ENCODE assay signal across 8 mouse cellular contexts in the genomic region with DNA sequence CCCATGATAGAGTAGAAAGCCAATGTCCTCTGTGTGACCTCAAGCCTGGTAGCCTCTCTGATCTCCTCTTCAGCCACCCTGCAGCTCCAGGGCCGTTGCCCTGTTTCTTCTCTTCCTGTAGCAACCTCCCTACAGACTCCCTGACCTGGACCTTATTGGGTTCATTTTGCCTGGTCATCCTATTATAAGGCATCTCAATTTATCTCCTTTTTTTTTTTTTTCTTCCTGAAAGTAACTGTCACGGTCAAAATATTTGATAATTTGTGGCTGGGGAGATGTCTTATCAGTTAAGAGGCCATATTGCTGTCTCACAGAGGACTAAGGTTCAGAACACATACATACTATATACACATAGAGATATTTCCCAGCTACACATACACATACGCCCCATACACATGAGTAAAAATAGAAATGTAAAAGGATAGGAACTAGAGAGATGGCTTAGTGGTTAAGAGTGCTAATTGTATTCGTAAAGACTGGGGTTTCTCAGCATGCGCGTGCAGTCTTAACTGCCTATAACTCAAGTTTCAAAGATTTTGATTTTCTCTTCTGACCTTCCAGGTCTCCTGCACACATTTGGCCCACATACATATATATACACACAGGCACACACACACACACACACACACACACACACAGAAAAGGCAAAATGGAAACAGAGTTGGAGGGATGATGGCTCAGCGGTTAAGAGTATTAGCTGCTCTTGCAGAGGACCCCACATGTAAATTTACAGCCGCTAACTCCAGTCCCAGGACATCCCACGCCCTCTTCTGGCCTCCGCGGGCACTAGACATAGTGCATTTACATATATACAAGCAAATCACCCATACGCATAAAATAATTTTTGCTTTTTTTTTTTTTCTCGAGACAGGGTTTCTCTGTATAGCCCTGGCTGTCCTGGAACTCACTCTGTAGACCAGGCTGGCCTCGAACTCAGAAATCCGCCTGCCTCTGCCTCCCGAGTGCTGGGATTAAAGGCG. TPM values are rescaled to one million over a fixed set of nuclear protein-coding genes. Genes with fewer than 3 reads are reported as not detected.
A peak's percentile ranks its signal among the peaks of the same experiment; 100 is the strongest.
DNase-seq lines count a peak whose midpoint lies in the region; ATAC-seq and TF ChIP-seq lines count a peak whose summit lies in the region.

No protein-coding gene starts in this region.

- H3K9ac ChIP-seq in embryonic facial prominence, embryonic 13.5 days: peak overlapping the region; percentile 32; the same call in 1 of the 2 replicates
- H3K9ac ChIP-seq in hindbrain, embryonic 15.5 days: no peak overlapping the region
- peak overlapping the region; percentile 22 for H3K9ac ChIP-seq in liver, embryonic 16.5 days (ENCODE audit: low read depth, low read length)

- peak overlapping the region; percentile 55 for H3K27ac ChIP-seq in embryonic facial prominence, embryonic 13.5 days
- peak overlapping the region; percentile 89 for H3K27ac ChIP-seq in hindbrain, embryonic 15.5 days (replicated peaks)
- peak overlapping the region; percentile 74 for H3K27ac ChIP-seq in liver, embryonic 16.5 days (ENCODE audit: low read length)
- no peak overlapping the region for H3K27ac ChIP-seq in small intestine, adult 2 months (ENCODE audit: insufficient read depth, low read depth, low read length)

- WGBS in embryonic facial prominence, embryonic 13.5 days: 22% methylated on average over 17 of the region's 17 CpGs
- 26% methylated on average over 17 of the region's 17 CpGs for WGBS in hindbrain, embryonic 15.5 days
- 10% methylated on average over 17 of the region's 17 CpGs for WGBS in liver, embryonic 16.5 days (ENCODE audit: insufficient replicate concordance)
- 25% methylated on average over 17 of the region's 17 CpGs for WGBS in small intestine, adult 2 months

- TF ChIP-seq CTCF in E14TG2a.4 (conservative IDR thresholded peaks at IDR 0.05; ENCODE audit: low read length): 0 out of 2 replicates have a peak, but pooled peaks have one; percentile 8
- peak; percentile 34; the same call in 1 of the 2 replicates for TF ChIP-seq CTCF in small intestine, adult 2 months (IDR thresholded peaks at IDR 0.05; ENCODE audit: extremely low read depth, insufficient read length, insufficient replicate concordance, low read depth, low read length)

- DNase-seq in 416B (ENCODE audit: low read depth): peak; percentile 91
- DNase-seq in right cerebral cortex, postnatal 36 days (ENCODE audit: low spot score in 2 of 2): no peak
- DNase-seq in testis, postnatal 10 days (ENCODE audit: low spot score): no peak

- no peak for ATAC-seq in embryonic facial prominence, embryonic 13.5 days (ENCODE audit: insufficient number of reproducible peaks, insufficient read depth, low FRiP score, low TSS enrichment, low read depth)
- ATAC-seq in hindbrain, embryonic 15.5 days (ENCODE audit: low FRiP score, low read depth): peak; percentile 17
- peak; percentile 0; the same call in 1 of the 2 replicates for ATAC-seq in liver, embryonic 16.5 days (ENCODE audit: low read depth)

- H3K36me3 ChIP-seq in E14TG2a.4 (ENCODE audit: insufficient read depth, low read length): peaks cover 25% of the 10 kb centered on the region
- peaks cover 20% of the 10 kb centered on the region for H3K36me3 ChIP-seq in embryonic facial prominence, embryonic 13.5 days
- H3K36me3 ChIP-seq in hindbrain, embryonic 15.5 days: peaks cover 6% of the 10 kb centered on the region; the same call in 1 of the 2 replicates
- H3K36me3 ChIP-seq in liver, embryonic 16.5 days (ENCODE audit: control insufficient read depth, insufficient read depth): no peaks in the 10 kb centered on the region
- peaks cover 9% of the 10 kb centered on the region for H3K36me3 ChIP-seq in small intestine, adult 2 months (ENCODE audit: control insufficient read depth, insufficient read depth, low read length)

- H3K4me3 ChIP-seq in E14TG2a.4 (replicated peaks; ENCODE audit: low read length): peak overlapping the region; percentile 96
- H3K4me3 ChIP-seq in embryonic facial prominence, embryonic 13.5 days: peak overlapping the region; percentile 87
- peak overlapping the region; percentile 68 for H3K4me3 ChIP-seq in hindbrain, embryonic 15.5 days
- peak overlapping the region; percentile 87 for H3K4me3 ChIP-seq in liver, embryonic 16.5 days (ENCODE audit: low read depth, low read length)
- H3K4me3 ChIP-seq in small intestine, adult 2 months (ENCODE audit: low read depth, low read length): peak overlapping the region; percentile 57

- peaks cover 50% of the 10 kb centered on the region for H3K4me1 ChIP-seq in E14TG2a.4 (replicated peaks; ENCODE audit: low read depth, low read length)
- peaks cover 26% of the 10 kb centered on the region for H3K4me1 ChIP-seq in embryonic facial prominence, embryonic 13.5 days
- peaks cover 30% of the 10 kb centered on the region for H3K4me1 ChIP-seq in hindbrain, embryonic 15.5 days (replicated peaks)
- peaks cover 31% of the 10 kb centered on the region for H3K4me1 ChIP-seq in liver, embryonic 16.5 days (ENCODE audit: control insufficient read depth, low read depth, low read length)
- peaks cover 9% of the 10 kb centered on the region; the same call in 1 of the 2 replicates for H3K4me1 ChIP-seq in small intestine, adult 2 months (ENCODE audit: control insufficient read depth, insufficient read depth, insufficient read length, low read length)

- no peak for TF ChIP-seq POLR2A in small intestine, adult 2 months (IDR thresholded peaks at IDR 0.05; ENCODE audit: low read depth, low read length)

- no peaks in the 10 kb centered on the region for H3K27me3 ChIP-seq in E14TG2a.4 (ENCODE audit: insufficient read depth, low read length)
- no peaks in the 10 kb centered on the region for H3K27me3 ChIP-seq in embryonic facial prominence, embryonic 13.5 days
- no peaks in the 10 kb centered on the region for H3K27me3 ChIP-seq in hindbrain, embryonic 15.5 days
- no peaks in the 10 kb centered on the region for H3K27me3 ChIP-seq in liver, embryonic 16.5 days (ENCODE audit: control insufficient read depth, insufficient read depth, low read depth, low read length)
- no peaks in the 10 kb centered on the region for H3K27me3 ChIP-seq in small intestine, adult 2 months (ENCODE audit: control insufficient read depth, insufficient read depth, low read length)

- H3K4me2 ChIP-seq in embryonic facial prominence, embryonic 13.5 days: peak overlapping the region; percentile 72
- peak overlapping the region; percentile 80 for H3K4me2 ChIP-seq in hindbrain, embryonic 15.5 days
- peak overlapping the region; percentile 70 for H3K4me2 ChIP-seq in liver, embryonic 16.5 days (ENCODE audit: low read depth, low read length)

- H3K9me3 ChIP-seq in E14TG2a.4 (ENCODE audit: low read length): no peaks in the 10 kb centered on the region
- no peaks in the 10 kb centered on the region for H3K9me3 ChIP-seq in embryonic facial prominence, embryonic 13.5 days
- H3K9me3 ChIP-seq in hindbrain, embryonic 15.5 days: no peaks in the 10 kb centered on the region
- no peaks in the 10 kb centered on the region for H3K9me3 ChIP-seq in liver, embryonic 16.5 days (replicated peaks; ENCODE audit: control insufficient read depth, low read length)

RNA-seq across cellular contexts. Expression of a gene that starts 0.8 kb away (rescaled TPM):
- 34.5 and 39.5 TPM in 2 replicates for polyA plus RNA-seq in embryonic facial prominence, embryonic 13.5 days (2015; fragmentation: Nextera tagmentation; extraction: Ambion mirVana)
- polyA plus RNA-seq in hindbrain, embryonic 15.5 days (2015; fragmentation: Nextera tagmentation; extraction: Ambion mirVana): 25.5 and 26.2 TPM in 2 replicates
- polyA plus RNA-seq in liver, embryonic 16.5 days (2015; fragmentation: Nextera tagmentation; extraction: Ambion mirVana): 6.7 and 7.3 TPM in 2 replicates
- polyA plus RNA-seq in small intestine, adult 2 months (2012; rRNA removed): 13.3 and 16.6 TPM in 2 replicates

RNA-seq across cellular contexts. Expression of a gene that starts 15.7 kb away (rescaled TPM):
- polyA plus RNA-seq in embryonic facial prominence, embryonic 13.5 days (2015; fragmentation: Nextera tagmentation; extraction: Ambion mirVana): 653 and 701 TPM in 2 replicates
- 318 and 325 TPM in 2 replicates for polyA plus RNA-seq in hindbrain, embryonic 15.5 days (2015; fragmentation: Nextera tagmentation; extraction: Ambion mirVana)
- polyA plus RNA-seq in liver, embryonic 16.5 days (2015; fragmentation: Nextera tagmentation; extraction: Ambion mirVana): 280 and 310 TPM in 2 replicates
- polyA plus RNA-seq in small intestine, adult 2 months (2012; rRNA removed): 1,432 and 2,365 TPM in 2 replicates

RNA-seq across cellular contexts. Expression of a gene that starts 38.1 kb away (rescaled TPM):
- polyA plus RNA-seq in embryonic facial prominence, embryonic 13.5 days (2015; fragmentation: Nextera tagmentation; extraction: Ambion mirVana): 14.9 and 18.9 TPM in 2 replicates
- 1.8 and 2.7 TPM in 2 replicates for polyA plus RNA-seq in hindbrain, embryonic 15.5 days (2015; fragmentation: Nextera tagmentation; extraction: Ambion mirVana)
- polyA plus RNA-seq in liver, embryonic 16.5 days (2015; fragmentation: Nextera tagmentation; extraction: Ambion mirVana): 0.50 and 0.52 TPM in 2 replicates
- 25.2 and 36.7 TPM in 2 replicates for polyA plus RNA-seq in small intestine, adult 2 months (2012; rRNA removed)

RNA-seq across cellular contexts. Expression of a gene that starts 52.5 kb away (rescaled TPM):
- polyA plus RNA-seq in embryonic facial prominence, embryonic 13.5 days (2015; fragmentation: Nextera tagmentation; extraction: Ambion mirVana): 7.3 and 10.5 TPM in 2 replicates
- 1.5 and 1.7 TPM in 2 replicates for polyA plus RNA-seq in hindbrain, embryonic 15.5 days (2015; fragmentation: Nextera tagmentation; extraction: Ambion mirVana)
- 0.46 TPM in 1 of 2 replicates, not detected in the other for polyA plus RNA-seq in liver, embryonic 16.5 days (2015; fragmentation: Nextera tagmentation; extraction: Ambion mirVana)
- polyA plus RNA-seq in small intestine, adult 2 months (2012; rRNA removed): 0.34 TPM in 1 of 2 replicates, not detected in the other
